Mouse (Mus musculus) bone marrow macrophage, adult 2 months (primary cell): Measurements from ENCODE around the gene Hnrnpll. TPM values are rescaled to one million over a fixed set of nuclear protein-coding genes. Genes with fewer than 3 reads are reported as not detected.
A peak's percentile ranks its signal among the peaks of the same experiment; 100 is the strongest.

Source experiments
- H3K27ac ChIP-seq: 2 replicates; pipeline ENCODE4 v1.5.1; 2012; ENCODE audit warnings: low read depth, low read length; ENCODE audit not compliant: insufficient read depth
- H3K4me1 ChIP-seq: 2 replicates; pipeline ENCODE4 v1.6.1; 2012; ENCODE audit warnings: low read length; ENCODE audit not compliant: control insufficient read depth, insufficient read depth
- H3K4me3 ChIP-seq: 2 replicates; pipeline ENCODE4 v1.5.1; 2012; ENCODE audit warnings: mild to moderate bottlenecking, low read length, moderate library complexity; ENCODE audit not compliant: insufficient read depth
- CTCF ChIP-seq: IDR thresholded peaks from 2 replicates; pipeline ENCODE4 v1.5.1; 2012; ENCODE audit warnings: low read depth, mild to moderate bottlenecking, low read length, moderate library complexity
- POLR2A ChIP-seq: IDR thresholded peaks from 2 replicates; pipeline ENCODE4 v1.6.1; 2012; ENCODE audit warnings: mild to moderate bottlenecking, low read depth, low read length, borderline replicate concordance
- polyA plus RNA-seq: library from polyadenylated mRNA; stranded (reverse); fragments of >200 nt; gene quantifications from 2 replicates; pipeline ENCODE4 v1.2.4, GENCODE M21; 2012; ENCODE audit not compliant: missing spikeins, insufficient read depth, insufficient read length

The Hnrnpll gene
- 44.9 and 47.7 TPM in 2 replicates for polyA plus RNA-seq

- peak within 1 kb of the TSS; percentile 89 for H3K4me3 ChIP-seq
- peaks cover 9% of the 10 kb centered on the region for H3K4me1 ChIP-seq
- TF ChIP-seq CTCF (no peak), POLR2A (peak; percentile 77)
- peak within 1 kb of the TSS; percentile 98 for H3K27ac ChIP-seq
Observed at GRCm38 (mm10) chr17:80061783-80062619, at the start of gene Hnrnpll. Hnrnpll (minus strand) TSS chr17:80062334.

GRCm38 (mm10) chr17:80105348-80105978 lies 43.3 kb upstream of the Hnrnpll start:
- Histone ChIP-seq H3K27ac (no peak overlapping the region), H3K4me3 (no peak overlapping the region), H3K4me1 (peaks cover 4% of the 10 kb centered on the region)
- TF ChIP-seq POLR2A: no peak
- no peak for TF ChIP-seq CTCF

GRCm38 (mm10) chr17:80099823-80100222 lies 37.7 kb upstream of the Hnrnpll start:
- Histone ChIP-seq H3K4me3 (no peak overlapping the region), H3K27ac (peak overlapping the region; percentile 60)
- no peak for TF ChIP-seq POLR2A

GRCm38 (mm10) chr17:80097221-80097620 lies 35.1 kb upstream of the Hnrnpll start:
- Histone ChIP-seq H3K4me3 (no peak overlapping the region), H3K4me1 (peaks cover 10% of the 10 kb centered on the region), H3K27ac (no peak overlapping the region)
- TF ChIP-seq CTCF (no peak), POLR2A (no peak)

More at GRCm38 (mm10) chr17:80099823-80100222, 37.7 kb upstream of the Hnrnpll start:
- peaks cover 10% of the 10 kb centered on the region for H3K4me1 ChIP-seq

- no peak overlapping the region for H3K27ac ChIP-seq
- H3K4me1 ChIP-seq: peaks cover 12% of the 10 kb centered on the region
- no peak overlapping the region for H3K4me3 ChIP-seq
- TF ChIP-seq CTCF: no peak
- TF ChIP-seq POLR2A: no peak
Observed at GRCm38 (mm10) chr17:80096720-80097114, 34.6 kb upstream of the Hnrnpll start.

GRCm38 (mm10) chr17:80096043-80096719 lies 34.0 kb upstream of the Hnrnpll start:
- TF ChIP-seq CTCF (no peak), POLR2A (no peak)
- H3K4me3 ChIP-seq: no peak overlapping the region
- peaks cover 12% of the 10 kb centered on the region for H3K4me1 ChIP-seq
- no peak overlapping the region for H3K27ac ChIP-seq

GRCm38 (mm10) chr17:80095254-80095899 lies 33.2 kb upstream of the Hnrnpll start:
- no peak overlapping the region for H3K4me3 ChIP-seq
- H3K4me1 ChIP-seq: peaks cover 12% of the 10 kb centered on the region
- no peak for TF ChIP-seq CTCF
- TF ChIP-seq POLR2A: no peak
- H3K27ac ChIP-seq: no peak overlapping the region

- H3K4me1 ChIP-seq: peaks cover 2% of the 10 kb centered on the region
- TF ChIP-seq CTCF (no peak), POLR2A (no peak)
- no peak overlapping the region for H3K4me3 ChIP-seq
- H3K27ac ChIP-seq: no peak overlapping the region
Observed at GRCm38 (mm10) chr17:80091879-80092549, 29.9 kb upstream of the Hnrnpll start.

GRCm38 (mm10) chr17:80090551-80090950 lies 28.4 kb upstream of the Hnrnpll start:
- Histone ChIP-seq H3K27ac (no peak overlapping the region), H3K4me3 (no peak overlapping the region), H3K4me1 (peaks cover 2% of the 10 kb centered on the region)
- no peak for TF ChIP-seq CTCF
- no peak for TF ChIP-seq POLR2A
